Mouse (Mus musculus) cerebellum, postnatal 10 days (tissue): ENCODE measurements around the gene Cylc2.

Experiments
- DNase-seq, 2 experiments: peaks; one replicate each; pipeline ENCODE4 v3.0.0; 2021; ENCODE audit warnings: mixed read lengths in 2 of 2

Gene Cylc2

DNA sequence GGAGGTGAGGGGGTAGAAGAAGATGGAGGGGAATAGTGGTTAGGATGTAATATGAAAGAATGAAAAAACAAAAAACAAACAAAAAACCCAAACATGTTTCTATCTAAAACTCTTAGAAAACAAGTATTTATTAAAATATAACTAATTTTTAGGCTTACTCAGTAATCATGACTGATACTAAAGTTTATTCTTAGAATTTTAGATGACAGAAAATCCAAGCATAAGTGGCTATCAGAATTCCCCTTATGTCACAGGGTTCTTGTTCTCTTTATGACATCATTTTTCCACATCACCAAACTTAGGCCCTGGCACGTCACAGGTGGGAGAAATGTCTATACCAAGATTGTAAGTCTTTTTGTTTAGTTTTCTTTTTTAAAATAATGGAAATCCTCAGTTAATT is at the start of gene Cylc2:
Gene Cylc2, plus strand, starts transcription at position 301 of the 400 bp plus-strand sequence.
- no peak for DNase-seq
